Mouse (Mus musculus) kidney, adult 2 months (tissue): ENCODE data around the gene Mt2. TPM values are rescaled to one million over a fixed set of nuclear protein-coding genes. Genes with fewer than 3 reads are reported as not detected.

ENCODE experiments used
- DNase-seq: peaks from one replicate; pipeline ENCODE4 v3.0.0; 2021
- H3K27ac ChIP-seq: fragments of 200-500 bp; 2 replicates; pipeline ENCODE4 v1.5.1; 2012; ENCODE audit warnings: low read depth, low read length, control low read depth, inconsistent platforms; ENCODE audit not compliant: insufficient read depth
- H3K27me3 ChIP-seq: fragments of 200-500 bp; replicated peaks from 2 replicates; pipeline ENCODE4 v1.6.1; 2012; ENCODE audit warnings: mild to moderate bottlenecking, moderate library complexity, low read length, inconsistent platforms; ENCODE audit not compliant: control insufficient read depth, insufficient read depth
- H3K36me3 ChIP-seq: fragments of 200-500 bp; 2 replicates; pipeline ENCODE4 v1.6.1; 2012; ENCODE audit warnings: mild to moderate bottlenecking, moderate library complexity, low read length, inconsistent platforms; ENCODE audit not compliant: control insufficient read depth, insufficient read depth
- H3K4me1 ChIP-seq: fragments of 200-500 bp; 2 replicates; pipeline ENCODE4 v1.6.1; 2011; ENCODE audit warnings: low read length; ENCODE audit not compliant: control insufficient read depth, insufficient read depth
- H3K4me3 ChIP-seq: fragments of 200-500 bp; 2 replicates; pipeline ENCODE4 v1.5.1; 2011; ENCODE audit warnings: mild to moderate bottlenecking, low read depth, low read length, control low read depth; ENCODE audit not compliant: insufficient read depth
- CTCF ChIP-seq: fragments of 200-500 bp; conservative IDR thresholded peaks from 2 replicates; pipeline ENCODE4 v1.5.1; 2011; ENCODE audit warnings: low read depth, mild to moderate bottlenecking, control low read depth, low read length, moderate library complexity, mixed read lengths; ENCODE audit not compliant: insufficient read depth, insufficient read length
- POLR2A ChIP-seq: fragments of 200-500 bp; IDR thresholded peaks from one replicate; pipeline ENCODE4 v1.6.1; 2011; ENCODE audit warnings: low read depth, low read length, control low read depth
- WGBS: fragments of 180-500 bp; shearing (Covaris S2); methylation state at CpG from one replicate; pipeline ENCODE4 v1.1.7; 2018; 5-methylcytosine and 5-hydroxymethylcytosine counted together
- polyA plus RNA-seq: library from polyadenylated mRNA; depleted of rRNA; stranded (reverse); fragments of >200 nt; gene quantifications from 2 replicates; pipeline ENCODE4 v1.2.3, GENCODE M21; 2012

Gene Mt2
- polyA plus RNA-seq, 1 experiment, result 80.2 TPM

- no peaks in the 10 kb centered on the region for H3K27me3 ChIP-seq
Observed at GRCm38 (mm10) chr8:94179713-94180560, 7.5 kb downstream of the Mt2 start.

GRCm38 (mm10) chr8:94180561-94180908, 8.1 kb downstream of the Mt2 start:
- Histone ChIP-seq H3K27ac (no peak overlapping the region; the same call in 1 of the 2 replicates), H3K4me3 (peak overlapping the region; percentile 70), H3K27me3 (no peaks in the 10 kb centered on the region), H3K4me1 (peaks cover 4% of the 10 kb centered on the region; the same call in 1 of the 2 replicates), H3K36me3 (no peaks in the 10 kb centered on the region)
- no peak for DNase-seq
- TF ChIP-seq POLR2A (no peak), CTCF (no peak)
- WGBS, result 94% methylated on average over 1 of the region's 1 CpGs

More at GRCm38 (mm10) chr8:94179713-94180560, 7.5 kb downstream of the Mt2 start:
- WGBS, result 6% methylated on average over 25 of the region's 25 CpGs
- Histone ChIP-seq H3K27ac (peak overlapping the region; percentile 90), H3K36me3 (no peaks in the 10 kb centered on the region), H3K4me3 (peak overlapping the region; percentile 70), H3K4me1 (peaks cover 4% of the 10 kb centered on the region; the same call in 1 of the 2 replicates)
- peak; percentile 30 for DNase-seq
- TF ChIP-seq POLR2A, result no peak
- TF ChIP-seq CTCF, result no peak

- Histone ChIP-seq H3K4me1 (peaks cover 4% of the 10 kb centered on the region; the same call in 1 of the 2 replicates), H3K27me3 (no peaks in the 10 kb centered on the region), H3K36me3 (no peaks in the 10 kb centered on the region), H3K27ac (peak overlapping the region; percentile 84), H3K4me3 (no peak overlapping the region)
- no peak for TF ChIP-seq CTCF
- TF ChIP-seq POLR2A, result no peak
- DNase-seq, result no peak
- 54% methylated on average over 13 of the region's 13 CpGs for WGBS
Observed at GRCm38 (mm10) chr8:94182055-94182929, 9.8 kb downstream of the Mt2 start.

- H3K36me3 ChIP-seq, result no peaks in the 10 kb centered on the region
- WGBS, result under 1% methylated on average over 16 of the region's 16 CpGs
- H3K4me3 ChIP-seq, result peak overlapping the region; percentile 43
- H3K27me3 ChIP-seq, result no peaks in the 10 kb centered on the region
- H3K27ac ChIP-seq, result peak overlapping the region; percentile 84
- TF ChIP-seq CTCF, result peak; percentile 67
- TF ChIP-seq POLR2A, result no peak
- peaks cover 4% of the 10 kb centered on the region; the same call in 1 of the 2 replicates for H3K4me1 ChIP-seq
- peak; percentile 88 for DNase-seq
Observed at GRCm38 (mm10) chr8:94183117-94183516, 10.7 kb downstream of the Mt2 start.

GRCm38 (mm10) chr8:94184357-94184843, 11.9 kb downstream of the Mt2 start:
- WGBS, result 39% methylated on average over 12 of the region's 12 CpGs
- Histone ChIP-seq H3K27ac (no peak overlapping the region), H3K27me3 (no peaks in the 10 kb centered on the region), H3K4me3 (no peak overlapping the region), H3K36me3 (no peaks in the 10 kb centered on the region), H3K4me1 (peaks cover 4% of the 10 kb centered on the region; the same call in 1 of the 2 replicates)
- no peak for DNase-seq
- TF ChIP-seq POLR2A, result no peak
- no peak for TF ChIP-seq CTCF

GRCm38 (mm10) chr8:94185791-94186190, 13.3 kb downstream of the Mt2 start:
- TF ChIP-seq POLR2A (no peak), CTCF (no peak)
- Histone ChIP-seq H3K36me3 (no peaks in the 10 kb centered on the region), H3K27ac (no peak overlapping the region), H3K4me1 (no peaks in the 10 kb centered on the region; the same call in 1 of the 2 replicates), H3K27me3 (no peaks in the 10 kb centered on the region), H3K4me3 (no peak overlapping the region)
- no peak for DNase-seq
- 70% methylated on average over 6 of the region's 6 CpGs for WGBS

GRCm38 (mm10) chr8:94186542-94186941, 14.1 kb downstream of the Mt2 start:
- H3K4me3 ChIP-seq, result no peak overlapping the region
- H3K27ac ChIP-seq, result no peak overlapping the region
- no peak for TF ChIP-seq POLR2A
- peak; percentile 91 for TF ChIP-seq CTCF

More at GRCm38 (mm10) chr8:94186542-94186941, 14.1 kb downstream of the Mt2 start:
- Histone ChIP-seq H3K4me1 (no peaks in the 10 kb centered on the region; the same call in 1 of the 2 replicates), H3K36me3 (no peaks in the 10 kb centered on the region), H3K27me3 (no peaks in the 10 kb centered on the region)
- WGBS, result 7% methylated on average over 17 of the region's 17 CpGs
- peak; percentile 90 for DNase-seq
